Comparison of ENCODE assay signal across 11 mouse cellular contexts in genomic region chr16:24056885-24057531, GRCm38 (mm10).
DNase-seq lines count a peak whose midpoint lies in the region; ATAC-seq lines count a peak whose summit lies in the region.
"Had no signal": no experiment of that assay in that cellular context is flagged by ENCODE, and none has a peak within 500 bp of the region (broad histone marks: within the 10 kb centered on the region; RNA-seq: fewer than 3 reads in every experiment).

No protein-coding gene starts in this region.

- no peak overlapping the region for H3K4me2 ChIP-seq in embryonic facial prominence, embryonic 13.5 days
- H3K4me2 ChIP-seq: hindbrain, embryonic 15.5 days; midbrain, embryonic 11.5 days had no signal

- no peaks in the 10 kb centered on the region for H3K27me3 ChIP-seq in embryonic facial prominence, embryonic 13.5 days
- H3K27me3 ChIP-seq: hindbrain, embryonic 15.5 days had no signal

- no peak overlapping the region for H3K9ac ChIP-seq in embryonic facial prominence, embryonic 13.5 days
- H3K9ac ChIP-seq: hindbrain, embryonic 15.5 days had no signal

- H3K36me3 ChIP-seq in embryonic facial prominence, embryonic 13.5 days, result no peaks in the 10 kb centered on the region
- H3K36me3 ChIP-seq: hindbrain, embryonic 15.5 days had no signal

- peak overlapping the region; percentile 44; the same call in 1 of the 2 replicates for H3K27ac ChIP-seq in embryonic facial prominence, embryonic 13.5 days
- H3K27ac ChIP-seq: hindbrain, embryonic 15.5 days had no signal

- ATAC-seq in embryonic facial prominence, embryonic 13.5 days (ENCODE audit: insufficient number of reproducible peaks, insufficient read depth, low FRiP score, low TSS enrichment, low read depth), result no peak
- ATAC-seq in megakaryocyte, adult 5-6 weeks (ENCODE audit: poor library complexity, severe bottlenecking), result no peak

- intact Hi-C loops in left cerebral cortex, postnatal 14 days (cut with DNase I), result no loop called here
- intact Hi-C loops in heart, postnatal 36 days (cut with DNase I), result no loop called here

- H3K9me3 ChIP-seq in embryonic facial prominence, embryonic 13.5 days, result no peaks in the 10 kb centered on the region
- H3K9me3 ChIP-seq: hindbrain, embryonic 15.5 days had no signal

- peaks cover 12% of the 10 kb centered on the region for H3K4me1 ChIP-seq in embryonic facial prominence, embryonic 13.5 days
- H3K4me1 ChIP-seq: hindbrain, embryonic 15.5 days had no signal

- no peak overlapping the region for H3K4me3 ChIP-seq in embryonic facial prominence, embryonic 13.5 days
- H3K4me3 ChIP-seq: hindbrain, embryonic 15.5 days had no signal

- DNase-seq in heart, adult 18-20 months, result peak; percentile 3 to 9
- no peak for DNase-seq in heart, adult 11 months
- peak; percentile 53 to 71 for DNase-seq in kidney, postnatal 25 days
- DNase-seq in lung, postnatal 10 days, result peak; percentile 49
- DNase-seq in left cerebral cortex, postnatal 14 days (ENCODE audit: low spot score in 2 of 2), result no peak
- no peak for DNase-seq in heart, postnatal 36 days
- DNase-seq: cerebellum, adult 2 months had no signal

- WGBS in embryonic facial prominence, embryonic 13.5 days, result 32% methylated on average over 11 of the region's 11 CpGs

Comparison
In these comparisons a context has a peak if more than half of its experiments do, and no peak if none do; other contexts are left out.
1. DNase-seq: peak in heart, adult 18-20 months (2 of 2), kidney, postnatal 25 days (2 of 2) and lung, postnatal 10 days (single experiment); none in heart, adult 11 months (single experiment), left cerebral cortex, postnatal 14 days (0 of 2) and heart, postnatal 36 days (0 of 2).